In the genomic region with DNA sequence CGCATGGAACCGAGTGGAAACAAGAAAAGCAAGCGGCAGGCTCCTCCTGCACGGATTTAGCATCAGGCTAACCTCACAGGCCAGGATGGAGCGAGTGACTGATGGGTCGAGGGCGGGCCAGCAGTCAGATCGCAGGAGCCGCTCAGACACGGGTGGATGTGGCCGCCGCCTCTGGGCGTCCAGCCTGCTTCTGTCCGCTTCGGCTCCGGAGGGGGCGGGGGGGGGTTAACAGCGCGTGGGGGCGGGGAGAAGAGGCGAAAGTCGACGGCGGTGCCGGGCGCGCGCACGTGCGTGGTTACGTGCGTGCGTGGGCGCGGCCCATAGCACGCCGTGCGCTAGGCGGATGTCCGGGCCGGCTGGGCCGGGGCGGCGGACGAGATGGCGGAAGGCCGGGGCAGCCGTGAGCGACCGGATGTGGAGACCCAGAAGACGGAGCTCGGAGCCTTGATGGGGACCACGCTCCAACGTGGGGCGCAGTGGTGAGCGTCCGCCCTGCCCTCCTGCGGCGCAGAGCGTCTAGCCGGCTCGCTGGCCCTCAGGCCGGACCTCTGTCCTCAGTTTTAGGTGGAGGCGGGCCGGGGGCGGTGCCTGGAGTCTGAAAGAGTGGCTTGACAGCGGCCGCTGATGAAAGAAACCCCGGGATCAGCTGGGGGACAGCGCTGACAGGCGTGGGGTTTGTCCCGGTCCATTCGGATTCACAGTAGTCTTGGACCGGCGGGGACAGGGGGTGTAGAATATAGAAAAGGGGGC, we compare ENCODE assay signal across 8 mouse cellular contexts. TPM values are rescaled to one million over a fixed set of nuclear protein-coding genes. Genes with fewer than 3 reads are reported as not detected.
DNase-seq lines count a peak whose midpoint lies in the region; ATAC-seq and TF ChIP-seq lines count a peak whose summit lies in the region.

A gene (plus strand): TSS at position 314 of the 750 bp plus-strand sequence.

- H3K36me3 ChIP-seq in G1E (replicated peaks), result peaks cover 36% of the 10 kb centered on the region
- H3K36me3 ChIP-seq in forebrain, embryonic 16.5 days (ENCODE audit: control insufficient read depth, insufficient read depth), result peaks cover 21% of the 10 kb centered on the region
- H3K36me3 ChIP-seq in neural tube, embryonic 14.5 days (ENCODE audit: control insufficient read depth, insufficient read depth, low read length), result peaks cover 21% of the 10 kb centered on the region
- H3K36me3 ChIP-seq in testis, adult 2 months (ENCODE audit: control insufficient read depth, insufficient read depth, low read length), result peaks cover 2% of the 10 kb centered on the region; the same call in 1 of the 2 replicates

- TF ChIP-seq CTCF in G1E (IDR thresholded peaks at IDR 0.05; ENCODE audit: low read depth, low read length), result no peak
- no peak for TF ChIP-seq CTCF in testis, adult 2 months (IDR thresholded peaks at IDR 0.05; ENCODE audit: control insufficient read depth, insufficient read depth, insufficient replicate concordance, low read depth, low read length)

- peaks cover 54% of the 10 kb centered on the region for H3K4me1 ChIP-seq in G1E (ENCODE audit: insufficient read depth, low read depth, low read length)
- peaks cover 22% of the 10 kb centered on the region for H3K4me1 ChIP-seq in forebrain, embryonic 16.5 days (replicated peaks; ENCODE audit: control insufficient read depth, insufficient read depth, low read length)
- peaks cover 15% of the 10 kb centered on the region; the same call in 1 of the 2 replicates for H3K4me1 ChIP-seq in neural tube, embryonic 14.5 days (ENCODE audit: control insufficient read depth, insufficient read depth, low read length)
- peaks cover 9% of the 10 kb centered on the region for H3K4me1 ChIP-seq in testis, adult 2 months (ENCODE audit: control insufficient read depth, insufficient read depth, low read length)

- under 1% methylated on average over 73 of the region's 75 CpGs for WGBS in forebrain, embryonic 16.5 days
- under 1% methylated on average over 63 of the region's 75 CpGs for WGBS in neural tube, embryonic 14.5 days

- peak; percentile 87 for TF ChIP-seq POLR2A in testis, adult 2 months (IDR thresholded peaks at IDR 0.05; ENCODE audit: control insufficient read depth, low read depth, low read length)

- H3K27me3 ChIP-seq in G1E (ENCODE audit: insufficient read depth, low read length), result no peaks in the 10 kb centered on the region
- H3K27me3 ChIP-seq in forebrain, embryonic 16.5 days (replicated peaks; ENCODE audit: control insufficient read depth, insufficient read depth, low read length), result no peaks in the 10 kb centered on the region
- no peaks in the 10 kb centered on the region for H3K27me3 ChIP-seq in neural tube, embryonic 14.5 days (ENCODE audit: control insufficient read depth, insufficient read depth, low read length)
- H3K27me3 ChIP-seq in testis, adult 2 months (ENCODE audit: control insufficient read depth, insufficient read depth, low read length), result no peaks in the 10 kb centered on the region

- peak; percentile 89 for DNase-seq in G1E (ENCODE audit: low spot score)
- DNase-seq in cerebellum, adult 18-20 months, result peak; percentile 84 to 94
- DNase-seq in heart, postnatal 25 days (ENCODE audit: low spot score), result peak; percentile 83
- peak; percentile 60 to 90 for DNase-seq in layer of hippocampus, adult 18-20 months (ENCODE audit: low spot score in 2 of 2)
- DNase-seq in lung, adult 18-20 months, result peak; percentile 87 to 90

- H3K4me2 ChIP-seq in forebrain, embryonic 16.5 days (ENCODE audit: low read length), result peak within 1 kb of the TSS; percentile 71
- peak within 1 kb of the TSS; percentile 83 for H3K4me2 ChIP-seq in neural tube, embryonic 14.5 days (ENCODE audit: low read depth, low read length)

- H3K9me3 ChIP-seq in G1E (replicated peaks), result 0 out of 2 replicates have a peak, but pooled peaks cover 2% of the 10 kb centered on the region
- H3K9me3 ChIP-seq in forebrain, embryonic 16.5 days (ENCODE audit: control insufficient read depth, low read length), result no peaks in the 10 kb centered on the region
- H3K9me3 ChIP-seq in neural tube, embryonic 14.5 days (ENCODE audit: control insufficient read depth, low read length), result no peaks in the 10 kb centered on the region

- intact Hi-C loops in heart, postnatal 25 days (cut with DNase I), result loop anchor here (1.0 kb wide), 2 partner anchors 8 to 41 kb away; a partner anchor contains a TSS

- peak within 1 kb of the TSS; percentile 96 for H3K4me3 ChIP-seq in G1E (ENCODE audit: low read depth, low read length)
- peak within 1 kb of the TSS; percentile 76 for H3K4me3 ChIP-seq in forebrain, embryonic 16.5 days (replicated peaks; ENCODE audit: low read length)
- peak within 1 kb of the TSS; percentile 73 for H3K4me3 ChIP-seq in neural tube, embryonic 14.5 days (ENCODE audit: low read depth, low read length)
- H3K4me3 ChIP-seq in testis, adult 2 months (ENCODE audit: control insufficient read depth, low read depth, low read length), result peak within 1 kb of the TSS; percentile 97

- peak; percentile 52 for ATAC-seq in G1E (ENCODE audit: extremely low read depth, insufficient number of reproducible peaks, low FRiP score, poor library complexity, severe bottlenecking)
- peak; percentile 95 for ATAC-seq in forebrain, embryonic 16.5 days
- peak; percentile 96 for ATAC-seq in neural tube, embryonic 14.5 days (ENCODE audit: low read depth)

- peak within 1 kb of the TSS; percentile 89 for H3K27ac ChIP-seq in forebrain, embryonic 16.5 days (ENCODE audit: low read length)
- peak within 1 kb of the TSS; percentile 96 for H3K27ac ChIP-seq in neural tube, embryonic 14.5 days (ENCODE audit: low read depth, low read length)
- peak within 1 kb of the TSS; percentile 84 for H3K27ac ChIP-seq in testis, adult 2 months (ENCODE audit: control insufficient read depth, insufficient read depth, low read depth, low read length)

- peak within 1 kb of the TSS; percentile 83 for H3K9ac ChIP-seq in forebrain, embryonic 16.5 days (replicated peaks; ENCODE audit: low read depth, low read length)
- peak within 1 kb of the TSS; percentile 79 for H3K9ac ChIP-seq in neural tube, embryonic 14.5 days (replicated peaks; ENCODE audit: low read depth, low read length)

RNA-seq across cellular contexts. Expression of the gene that starts here (rescaled TPM):
- total RNA-seq in G1E (2014; fragmentation: Nextera tagmentation) (126 and 131 TPM in 2 replicates), G1E (2017) (76.5 and 78.6 TPM in 2 replicates)
- 60.8 and 97.3 TPM in 2 replicates for polyA plus RNA-seq in G1E (2012)
- 146 and 163 TPM in 2 replicates for polyA plus RNA-seq in forebrain, embryonic 16.5 days (2015; fragmentation: Nextera tagmentation; extraction: Ambion mirVana)
- 10 to 100 TPM; 71.1 to 71.4 TPM for total RNA-seq in heart, postnatal 25 days (2021)
- 100 to 1,000 TPM; 102 to 105 TPM for total RNA-seq in layer of hippocampus, adult 18-20 months (2021)
- polyA plus RNA-seq in neural tube, embryonic 14.5 days (2014; fragmentation: Nextera tagmentation; extraction: Ambion mirVana), result 130 and 149 TPM in 2 replicates
- polyA plus RNA-seq in testis, adult 2 months (2012; rRNA removed), result 115 and 116 TPM in 2 replicates

Comparison
In these comparisons a context has a peak if more than half of its experiments do, and no peak if none do; other contexts are left out.
1. Peak in every context shown above with its lines: DNase-seq, ATAC-seq, H3K4me3 ChIP-seq and H3K27ac ChIP-seq.